Mouse (Mus musculus): ENCODE data around the gene Fxyd1.

- TF ChIP-seq GATA1 (IDR thresholded peaks at IDR 0.05; ENCODE audit: borderline replicate concordance, low read length) (no peak), FLI1 (IDR thresholded peaks at IDR 0.05; ENCODE audit: low read length) (no peak)
Measured at GRCm38 (mm10) chr7:31053882-31054447, 3.0 kb downstream of the Fxyd1 start.

All from megakaryocyte, embryonic 14.5 days (primary cell).